Mouse (Mus musculus) Patski (cell line): ENCODE data around the gene Dis3l2. TPM values are rescaled to one million over a fixed set of nuclear protein-coding genes. Genes with fewer than 3 reads are reported as not detected.

ENCODE experiments used
- ATAC-seq: fragments of 100-300 bp; one replicate; pipeline ENCODE4 v1.8.0; 2021
- CTCF ChIA-PET: fragments of 350-600 bp; sonication (Branson Sonifier 250); formaldehyde crosslinking; loops from one replicate; lab custom pipeline; 2022; ENCODE audit warnings: inconsistent platforms; lab: Charles Lee
- POLR2A ChIA-PET: fragments of 350-600 bp; sonication (Branson Sonifier 250); formaldehyde crosslinking; loops from one replicate; lab custom pipeline; 2022; ENCODE audit warnings: antibody characterized with exemption, inconsistent platforms; lab: Charles Lee
- DNase-seq: peaks from one replicate; pipeline ENCODE4 v3.0.0-alpha.2; 2011; ENCODE audit warnings: low read depth, low spot score
- H3K27me3 ChIP-seq: fragments of 371-371 bp; one replicate; pipeline ENCODE4 v1.5.1; 2021
- CTCF ChIP-seq: fragments of 100-300 bp; IDR thresholded peaks from one replicate; pipeline ENCODE4 v1.5.1; 2021
- in situ Hi-C: fragments of 300-500 bp; cut with MboI; formaldehyde crosslinking; loops from 3 replicates; pipeline ENCODE4 v1.11.1; 2018; ENCODE audit warnings: low pct_unique_long_range_greater_than_20kb, mixed read lengths
- polyA plus RNA-seq: library from polyadenylated mRNA; unstranded; gene quantifications from one replicate; pipeline ENCODE4 v1.2.3, GENCODE M21; 2021

Gene Dis3l2
- polyA plus RNA-seq, 1 experiment from 2014 or later: 15.2 TPM

GRCm38 (mm10) chr1:86912481-86912880, 208.9 kb downstream of the Dis3l2 start:
- no peak for TF ChIP-seq CTCF
- H3K27me3 ChIP-seq: no peaks in the 10 kb centered on the region
- ChIA-PET POLR2A (no interaction called here), CTCF (no interaction called here)
- in situ Hi-C loops: no loop called here
- DNase-seq (no peak), ATAC-seq (no peak)

DNA sequence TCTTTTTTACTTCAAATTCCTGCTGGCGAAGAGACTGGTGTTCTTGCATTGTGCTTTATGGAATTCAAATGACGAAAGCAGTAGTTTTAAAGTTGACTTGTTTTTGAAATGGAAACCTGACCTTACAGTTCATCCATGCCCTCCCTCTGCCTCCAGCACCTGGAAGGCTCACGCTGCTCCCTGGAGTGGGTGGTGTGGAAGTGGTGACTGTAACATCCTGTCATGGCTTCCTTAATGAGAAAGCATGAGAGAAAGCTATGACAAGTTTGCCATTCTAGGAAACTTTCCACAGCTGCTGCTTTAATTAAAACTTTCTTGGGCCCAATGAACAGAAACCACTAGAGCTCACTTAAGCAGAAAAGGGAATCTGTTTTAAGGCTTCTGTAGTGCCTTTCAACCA, 210.3 kb downstream of the Dis3l2 start:
- no peak for TF ChIP-seq CTCF
- POLR2A ChIA-PET: no interaction called here
- no peak for ATAC-seq
- in situ Hi-C loops: no loop called here
- CTCF ChIA-PET: no interaction called here
- no peak for DNase-seq
- no peaks in the 10 kb centered on the region for H3K27me3 ChIP-seq

GRCm38 (mm10) chr1:86914697-86915096, 211.1 kb downstream of the Dis3l2 start:
- ATAC-seq: no peak
- in situ Hi-C loops: no loop called here
- H3K27me3 ChIP-seq: no peaks in the 10 kb centered on the region
- POLR2A ChIA-PET: no interaction called here
- peak; percentile 45 for TF ChIP-seq CTCF
- CTCF ChIA-PET: no interaction called here
- no peak for DNase-seq

DNA sequence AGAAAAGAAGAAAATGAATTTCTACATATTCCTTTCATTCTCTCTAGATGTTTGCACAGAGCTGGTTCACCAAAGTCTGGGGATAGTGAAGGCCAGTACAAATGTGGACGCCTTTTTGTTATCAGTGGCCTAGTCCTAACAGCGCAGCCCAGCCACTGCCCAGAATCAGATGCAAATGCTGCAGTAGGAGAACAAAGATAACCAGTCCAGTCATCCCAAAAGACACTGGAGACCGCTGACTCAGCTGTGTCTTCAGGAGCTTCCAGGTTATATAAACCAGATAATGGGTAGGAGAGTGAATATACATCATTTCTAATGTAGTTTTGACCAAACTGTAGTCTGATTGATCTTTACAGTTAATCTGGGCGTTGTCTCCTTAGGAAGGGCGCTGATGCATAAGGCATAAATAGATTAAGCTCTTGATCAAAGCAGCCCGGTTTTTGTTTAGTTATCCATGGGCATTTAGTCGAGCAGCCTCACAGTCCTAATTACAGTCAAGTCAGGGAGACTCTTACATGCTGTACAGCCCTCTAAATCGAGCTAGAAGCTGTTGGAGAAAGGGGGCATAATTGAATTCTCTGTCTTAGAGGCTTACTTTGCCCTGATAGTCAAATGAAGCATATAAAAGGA, 212.9 kb downstream of the Dis3l2 start:
- DNase-seq: no peak
- no peak for ATAC-seq
- no peak for TF ChIP-seq CTCF
- ChIA-PET CTCF (interaction anchor here (1.4 kb wide), 1 partner anchor 14 kb away, joined by 3 read pairs; no protein-coding TSS in a partner anchor), POLR2A (no interaction called here)
- H3K27me3 ChIP-seq: no peaks in the 10 kb centered on the region
- in situ Hi-C loops: no loop called here

- POLR2A ChIA-PET: no interaction called here
These were observed 222.2 kb downstream of the Dis3l2 start for GRCm38 (mm10) chr1:86925776-86926175.

DNA sequence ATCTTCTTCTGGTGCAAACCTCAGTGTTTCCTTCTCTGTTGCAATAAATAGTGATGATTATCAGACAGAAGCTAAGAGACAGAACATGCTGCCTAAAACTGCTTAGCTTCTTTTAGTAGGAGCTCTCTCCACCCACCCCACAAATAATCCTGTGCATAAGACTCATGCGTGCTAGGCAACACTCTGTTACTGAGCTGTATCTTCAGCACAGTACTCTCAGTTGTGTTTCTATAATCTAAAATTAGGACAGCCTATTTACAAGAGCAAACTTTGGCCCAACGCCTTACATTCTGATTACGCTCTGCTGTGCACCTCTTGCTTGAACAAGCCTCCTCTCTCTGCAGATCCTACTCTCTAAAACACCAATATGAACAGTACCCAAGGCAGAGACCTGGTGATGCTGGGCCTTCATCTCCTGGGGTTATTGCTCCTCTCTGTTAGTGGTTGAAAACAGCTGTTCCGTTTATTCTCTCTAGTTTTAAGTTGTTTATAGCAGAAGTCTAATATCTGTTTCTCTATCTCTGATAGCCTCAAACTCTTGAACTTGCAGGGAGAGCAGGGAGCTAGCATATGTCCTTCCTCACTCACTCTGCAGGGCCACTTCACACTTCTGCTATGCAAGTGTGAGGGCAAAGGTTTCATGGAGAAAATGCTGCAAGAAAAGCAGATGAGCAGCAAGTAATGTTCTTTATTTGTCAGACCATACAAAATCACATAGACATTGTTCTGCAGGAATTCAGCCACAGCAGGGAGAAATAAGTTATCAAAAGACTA, 228.2 kb downstream of the Dis3l2 start:
- H3K27me3 ChIP-seq: no peaks in the 10 kb centered on the region
- in situ Hi-C loops: no loop called here
- no peak for TF ChIP-seq CTCF
- CTCF ChIA-PET: no interaction called here
- DNase-seq (no peak), ATAC-seq (no peak)
- POLR2A ChIA-PET: no interaction called here

More at GRCm38 (mm10) chr1:86925776-86926175, 222.2 kb downstream of the Dis3l2 start:
- ATAC-seq: no peak
- no peak for TF ChIP-seq CTCF
- in situ Hi-C loops: no loop called here
- H3K27me3 ChIP-seq: no peaks in the 10 kb centered on the region
- CTCF ChIA-PET: no interaction called here
- DNase-seq: no peak

GRCm38 (mm10) chr1:86932810-86933209, 229.2 kb downstream of the Dis3l2 start:
- TF ChIP-seq CTCF: no peak
- ATAC-seq: no peak
- no peaks in the 10 kb centered on the region for H3K27me3 ChIP-seq
- POLR2A ChIA-PET: no interaction called here
- CTCF ChIA-PET: interaction anchor here (1.0 kb wide), 1 partner anchor 20 kb away, joined by 4 read pairs; no protein-coding TSS in a partner anchor
- DNase-seq: no peak
- in situ Hi-C loops: no loop called here

- in situ Hi-C loops: no loop called here
- DNase-seq (no peak), ATAC-seq (no peak)
- CTCF ChIA-PET: interaction anchor here (1.0 to 1.9 kb wide), 2 partner anchors 10 to 19 kb away, joined by 4 read pairs; no protein-coding TSS in a partner anchor
- POLR2A ChIA-PET: no interaction called here
- TF ChIP-seq CTCF: no peak
- H3K27me3 ChIP-seq: no peaks in the 10 kb centered on the region
These were observed 230.0 kb downstream of the Dis3l2 start for GRCm38 (mm10) chr1:86933656-86934055.

DNA sequence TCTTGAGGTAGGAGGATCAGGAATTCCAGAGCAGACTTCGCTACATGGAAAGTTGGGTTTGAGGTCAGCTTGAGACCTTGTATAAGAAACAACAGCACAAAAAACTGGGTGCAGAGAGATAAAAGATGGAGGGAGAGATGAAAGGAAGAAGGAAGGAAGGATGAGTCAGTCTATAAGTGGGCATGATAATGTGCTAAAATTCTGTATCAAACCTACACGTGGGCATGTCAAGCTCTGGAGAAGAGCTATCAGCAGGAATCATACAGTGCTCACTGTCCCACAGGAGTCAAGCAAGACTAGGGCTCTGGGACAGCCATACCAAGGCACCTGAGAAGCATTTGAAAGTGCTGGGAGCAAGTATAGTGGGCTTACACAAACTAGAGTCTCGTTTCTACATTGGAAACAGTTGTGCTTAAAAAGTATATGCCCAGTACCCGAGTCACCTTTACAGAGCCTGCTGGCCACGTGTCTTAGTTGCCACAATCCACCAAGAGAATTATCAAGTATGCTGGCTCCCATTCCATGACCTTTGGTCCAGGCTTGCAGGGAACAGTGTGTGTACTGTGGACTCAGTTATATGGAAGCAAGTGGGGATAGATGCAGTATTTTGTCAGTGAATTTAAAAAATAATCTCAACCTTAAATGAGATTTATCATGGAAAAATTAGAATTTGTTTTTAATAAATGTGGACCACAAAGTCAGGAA, 248.0 kb downstream of the Dis3l2 start:
- in situ Hi-C loops: no loop called here
- DNase-seq: no peak
- POLR2A ChIA-PET: no interaction called here
- H3K27me3 ChIP-seq: no peaks in the 10 kb centered on the region
- ATAC-seq: no peak
- no peak for TF ChIP-seq CTCF
- CTCF ChIA-PET: interaction anchor here (1.8 kb wide), 1 partner anchor 18 kb away, joined by 4 read pairs; no protein-coding TSS in a partner anchor

GRCm38 (mm10) chr1:86955801-86956200, 252.2 kb downstream of the Dis3l2 start:
- in situ Hi-C loops: no loop called here
- no peak for ATAC-seq
- no peak for TF ChIP-seq CTCF
- no peaks in the 10 kb centered on the region for H3K27me3 ChIP-seq
- DNase-seq: no peak
- POLR2A ChIA-PET: no interaction called here
- CTCF ChIA-PET: interaction anchor here (0.9 kb wide), 1 partner anchor 45 kb away, joined by 3 read pairs; no protein-coding TSS in a partner anchor
